Mouse (Mus musculus) embryonic stem cell, embryonic (primary cell): ENCODE measurements around the gene Hnrnpll.

ENCODE experiments used
- CTCF ChIA-PET, 4 experiments: fragments of 300-600 bp in 2 of 4; fragments of 350-600 bp in 2 of 4; sonication (Branson Sonifier 250); formaldehyde crosslinking; loops; one replicate each; lab custom pipeline; 2022; ENCODE audit warnings: inconsistent platforms in 2 of 4; lab: Charles Lee
- POLR2A ChIA-PET, 4 experiments: fragments of 300-600 bp in 2 of 4; fragments of 350-600 bp in 2 of 4; sonication (Branson Sonifier 250); formaldehyde crosslinking; loops; one replicate each; lab custom pipeline; 2022; ENCODE audit warnings: antibody characterized with exemption in 4 of 4, inconsistent platforms in 1 of 4; lab: Charles Lee

The Hnrnpll gene

DNA sequence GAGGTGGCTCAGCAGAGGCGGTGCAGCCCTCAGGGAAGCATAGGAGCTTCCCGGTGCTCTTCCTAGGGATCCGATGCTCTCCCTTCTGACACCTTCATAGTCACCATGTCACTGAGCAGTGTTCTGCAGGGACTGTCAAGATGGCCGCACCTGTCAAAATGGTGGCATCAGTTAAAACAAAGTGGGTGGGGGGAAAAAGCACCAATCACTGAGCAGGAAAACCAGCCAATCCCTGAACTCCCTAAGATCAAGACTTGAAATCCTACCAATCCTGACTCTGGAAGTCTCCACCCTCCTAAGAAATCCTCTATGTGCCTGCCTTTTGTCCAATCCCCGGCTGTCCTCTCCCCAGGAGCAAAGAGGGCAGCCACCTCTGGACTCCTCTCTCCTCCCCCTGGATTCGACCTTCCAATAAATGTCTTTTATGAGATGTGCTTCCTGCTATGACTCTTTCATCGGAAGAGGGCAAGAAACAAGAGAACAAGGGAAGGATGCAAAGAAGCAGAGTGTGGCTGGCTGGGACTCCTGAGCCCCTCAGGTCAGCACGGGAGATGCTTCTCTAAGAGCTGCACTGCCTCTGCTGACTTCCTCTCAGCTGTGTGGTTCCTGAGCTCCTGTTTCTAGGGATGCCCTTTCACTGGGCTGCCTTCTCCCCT lies 1.8 kb upstream of the Hnrnpll start:
- ChIA-PET POLR2A (interaction anchor here in 3 of 4 experiments (0.8 to 2.5 kb wide), 7 partner anchors 14 to 136 kb away, joined by 3 to 17 read pairs (median 5); partner anchors contain the start of gene Galm (in 1 of the 3)), CTCF (interaction anchor here in 1 of 4 experiments (2.6 kb wide), 1 partner anchor 16 kb away, joined by 7 read pairs; no protein-coding TSS in a partner anchor)

DNA sequence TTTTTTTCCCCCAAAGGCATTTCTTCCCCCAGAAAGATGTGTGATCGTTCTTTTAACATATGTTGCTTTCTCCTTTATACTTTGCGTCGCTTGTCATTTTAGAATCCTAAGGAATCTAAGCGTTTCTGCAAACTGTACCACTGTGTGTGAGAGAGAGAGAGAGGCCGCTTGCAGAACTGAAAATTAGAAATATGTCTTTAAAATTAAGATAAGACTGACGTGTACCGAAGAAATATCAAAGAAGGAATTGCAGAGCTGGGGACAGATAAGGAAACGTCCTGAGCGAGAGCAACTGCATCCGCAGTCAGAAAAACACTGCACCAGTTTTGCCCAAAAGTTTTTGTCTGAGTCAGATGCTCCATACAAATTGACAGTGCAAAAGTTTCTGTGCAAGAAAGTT lies 1.3 kb upstream of the Hnrnpll start:
- ChIA-PET POLR2A (interaction anchor here in 3 of 4 experiments (0.7 to 2.5 kb wide), 10 partner anchors 14 to 423 kb away, joined by 3 to 18 read pairs (median 4); partner anchors contain the start of genes Dhx57 (in 1 of the 3), Galm (in 1 of the 3), Morn2 (in 1 of the 3) and Srsf7 (in 1 of the 3)), CTCF (interaction anchor here in 2 of 4 experiments (0.6 to 2.6 kb wide), 2 partner anchors 15 to 600 kb away, joined by 4 to 7 read pairs; no protein-coding TSS in a partner anchor)

DNA sequence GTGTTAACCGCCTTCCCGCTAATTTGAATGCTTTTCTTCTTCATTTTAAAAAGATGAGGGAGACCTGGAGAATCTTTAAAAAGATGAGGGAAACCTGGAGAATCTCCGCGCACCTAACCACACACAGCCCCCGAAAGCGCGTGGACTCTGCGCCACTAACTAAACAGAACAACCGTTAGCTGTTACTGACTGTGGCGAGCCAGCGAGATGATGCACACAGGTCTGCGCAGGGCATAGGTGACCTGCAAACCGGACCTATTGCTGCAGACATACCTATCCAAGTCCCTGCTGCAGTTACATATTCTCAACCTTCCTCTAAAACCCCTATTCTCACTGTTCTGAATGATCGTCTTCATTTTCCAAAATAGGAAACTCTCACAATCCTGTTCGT lies 481 bp upstream of the Hnrnpll start:
- ChIA-PET CTCF (interaction anchor here in 2 of 4 experiments (0.6 to 2.6 kb wide), 2 partner anchors 14 to 601 kb away, joined by 4 to 7 read pairs; no protein-coding TSS in a partner anchor), POLR2A (interaction anchor here in 3 of 4 experiments (0.6 to 2.9 kb wide), 15 partner anchors 14 to 424 kb away, joined by 3 to 18 read pairs (median 4); partner anchors contain the start of genes Srsf7 (in 2 of the 3), Ttc39d (in 2 of the 3), Dhx57 (in 1 of the 3) and Galm (in 1 of the 3))

DNA sequence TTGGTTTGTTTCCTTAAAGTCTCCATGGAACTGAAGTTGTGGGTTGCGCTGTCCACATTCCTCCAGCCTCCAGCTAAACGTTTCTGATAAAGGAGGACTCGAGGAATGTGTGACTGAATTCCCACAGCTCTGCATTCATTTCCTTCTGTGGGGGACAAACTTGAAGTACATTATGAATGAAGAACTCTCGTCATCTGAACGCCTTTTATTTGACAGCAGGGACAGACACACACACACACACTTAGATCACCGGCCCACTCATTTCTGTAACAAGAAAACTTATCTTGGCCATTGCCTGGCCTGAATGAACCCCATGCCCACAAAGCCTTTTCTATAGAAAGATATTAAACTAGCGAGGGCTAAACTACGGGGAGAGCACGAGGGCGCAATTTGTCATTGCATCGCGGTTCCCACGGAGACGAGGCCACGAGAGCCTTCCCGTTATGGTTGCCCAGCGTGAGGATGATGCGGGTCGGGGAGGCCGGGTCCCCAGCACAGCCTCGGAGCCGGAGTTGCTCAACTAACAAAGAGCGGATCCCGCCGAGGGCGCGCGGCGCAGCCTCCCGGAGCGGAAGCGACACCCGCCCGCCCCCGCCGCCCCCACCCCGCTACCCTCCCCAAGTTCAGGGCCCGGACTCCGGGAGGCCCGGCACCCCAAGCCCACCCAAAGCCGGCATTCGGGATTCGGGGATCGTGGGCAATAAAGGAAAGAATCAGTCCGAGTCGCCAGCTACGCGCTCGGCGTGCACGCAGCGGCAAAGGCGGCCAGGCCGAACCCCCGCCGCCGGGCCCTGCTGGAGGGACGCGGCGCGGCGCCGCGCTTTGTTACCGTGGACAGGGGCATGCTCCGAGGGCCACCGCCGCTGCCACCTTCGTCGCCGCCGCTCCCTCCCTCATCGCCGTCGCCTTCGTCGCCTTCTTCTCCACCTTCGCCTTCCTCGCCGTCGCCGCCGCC lies 1.0 kb downstream of the Hnrnpll start:
- CTCF ChIA-PET: interaction anchor here in 3 of 4 experiments (0.6 to 2.6 kb wide), 5 partner anchors 13 to 74 kb away, joined by 3 to 7 read pairs (median 4); no protein-coding TSS in a partner anchor
- POLR2A ChIA-PET: interaction anchor here in 3 of 4 experiments (0.5 to 3.0 kb wide), 27 partner anchors 13 to 1354 kb away, joined by 3 to 18 read pairs (median 3); partner anchors contain the start of genes Gemin6 (in 2 of the 3), Srsf7 (in 2 of the 3), Ttc39d (in 2 of the 3) and Galm (in 1 of the 3)

DNA sequence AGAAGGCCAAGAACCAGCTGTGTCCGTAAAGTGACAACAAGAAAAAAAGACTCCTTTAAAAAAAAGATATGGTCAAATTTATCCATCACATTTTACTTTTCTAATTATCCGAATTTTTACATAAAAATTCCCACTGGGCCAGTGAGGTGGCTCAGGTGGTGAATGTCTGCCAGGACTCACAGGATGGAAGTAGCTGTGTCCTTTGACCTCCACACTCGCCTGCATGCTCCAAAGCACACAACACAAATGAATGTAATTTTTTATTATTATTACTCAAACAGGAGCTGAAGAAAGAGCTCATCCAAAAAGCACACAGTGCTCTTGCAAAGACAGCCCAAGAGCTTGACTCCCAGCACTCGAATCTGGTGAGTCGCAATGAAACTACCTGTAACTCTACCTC lies 2.0 kb downstream of the Hnrnpll start:
- ChIA-PET CTCF (interaction anchor here (0.6 to 1.3 kb wide), 6 partner anchors 12 to 75 kb away, joined by 3 to 7 read pairs (median 4); no protein-coding TSS in a partner anchor), POLR2A (interaction anchor here in 3 of 4 experiments (0.6 to 3.0 kb wide), 18 partner anchors 10 to 1353 kb away, joined by 3 to 11 read pairs (median 3); partner anchors contain the start of genes Srsf7 (in 2 of the 3) and Ttc39d (in 2 of the 3))

DNA sequence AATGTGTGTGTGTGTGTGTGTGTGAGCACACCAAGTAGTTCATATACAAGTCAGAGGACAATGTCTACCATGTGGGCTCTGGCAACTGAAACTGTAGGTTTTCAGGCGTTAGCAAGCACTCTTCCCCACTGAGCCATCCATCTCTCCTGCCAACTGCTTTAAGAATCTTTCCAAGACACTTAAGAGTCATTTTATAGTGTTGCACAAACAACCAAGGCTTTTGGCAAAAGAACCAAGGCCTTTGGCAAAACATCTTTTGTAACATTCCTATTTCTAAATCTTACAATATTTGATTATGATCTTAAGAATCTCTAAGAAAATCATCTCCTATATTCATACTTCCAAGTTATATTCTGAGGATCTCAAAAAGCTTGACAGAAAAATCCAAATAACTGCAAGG lies 2.4 kb downstream of the Hnrnpll start:
- POLR2A ChIA-PET: interaction anchor here in 3 of 4 experiments (0.9 to 3.0 kb wide), 10 partner anchors 10 to 195 kb away, joined by 3 to 11 read pairs (median 6); partner anchors contain the start of genes Srsf7 (in 3 of the 3) and Ttc39d (in 3 of the 3)

DNA sequence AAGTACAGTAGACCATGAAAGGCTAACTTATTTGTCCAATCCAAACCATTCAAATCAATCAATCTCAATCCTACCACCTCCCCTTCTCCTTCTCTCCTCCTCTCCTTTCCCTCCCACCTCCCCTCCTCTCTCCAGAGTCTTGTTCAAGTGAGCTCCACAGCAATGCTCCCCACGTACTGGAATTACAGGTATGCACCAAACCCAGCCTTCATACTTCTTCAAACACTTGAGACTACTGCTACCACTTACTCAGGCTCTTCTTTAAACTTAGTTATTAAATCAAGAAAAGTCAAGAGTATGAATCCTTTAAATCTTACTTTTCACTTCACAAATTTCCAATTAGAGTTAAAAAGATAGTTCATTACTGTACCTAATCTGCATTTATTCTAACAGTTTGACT lies 3.6 kb downstream of the Hnrnpll start:
- ChIA-PET POLR2A (interaction anchor here in 2 of 4 experiments (0.9 to 2.0 kb wide), 6 partner anchors 9 to 371 kb away, joined by 3 to 10 read pairs (median 4); partner anchors contain the start of genes Srsf7 (in 1 of the 2) and Ttc39d (in 1 of the 2)), CTCF (interaction anchor here in 1 of 4 experiments (0.8 kb wide), 1 partner anchor 10 kb away, joined by 3 read pairs; no protein-coding TSS in a partner anchor)

More for the DNA sequence above, 2.4 kb downstream of the Hnrnpll start:
- CTCF ChIA-PET: interaction anchor here in 3 of 4 experiments (0.9 to 1.3 kb wide), 3 partner anchors 11 to 12 kb away, joined by 3 to 7 read pairs (median 4); no protein-coding TSS in a partner anchor

DNA sequence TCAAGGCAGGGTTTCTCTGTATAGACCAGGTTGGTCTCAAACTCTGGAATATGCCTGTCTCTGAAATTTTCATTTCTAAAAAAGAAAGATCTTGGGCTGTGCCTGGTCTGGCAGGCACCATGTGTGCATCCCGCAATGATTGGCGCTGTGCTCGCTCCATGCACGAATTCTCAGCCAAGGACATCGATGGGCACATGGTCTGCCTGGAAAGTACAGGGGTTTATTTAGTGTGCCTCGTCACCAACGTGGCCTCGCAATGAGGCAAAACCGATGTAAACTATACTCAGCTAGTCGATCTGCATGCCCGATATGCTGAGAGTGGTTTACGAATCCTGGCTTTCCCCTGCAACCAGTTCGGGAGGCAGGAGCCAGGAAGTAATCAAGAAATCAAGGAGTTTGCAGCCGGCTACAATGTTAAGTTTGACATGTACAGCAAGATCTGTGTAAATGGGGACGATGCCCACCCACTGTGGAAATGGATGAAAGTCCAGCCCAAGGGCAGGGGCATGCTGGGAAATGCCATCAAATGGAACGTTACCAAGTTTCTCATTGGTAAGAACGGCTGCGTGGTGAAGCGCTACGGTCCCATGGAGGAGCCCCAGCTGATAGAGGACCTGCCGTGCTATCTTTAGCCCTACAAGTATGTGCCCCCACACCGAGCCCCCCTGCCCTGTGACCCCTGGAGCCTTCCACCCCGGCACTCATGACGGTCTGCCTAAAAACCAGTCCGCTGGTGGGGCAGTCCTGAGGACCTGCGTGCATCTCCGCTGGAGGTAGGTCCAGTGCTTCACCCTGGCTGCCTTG lies 8.0 kb downstream of the Hnrnpll start:
- CTCF ChIA-PET: no interaction called here
- POLR2A ChIA-PET: interaction anchor here in 1 of 4 experiments (1.5 kb wide), 1 partner anchor 153 kb away, joined by 5 read pairs; the partner anchor contains the start of genes Srsf7 and Ttc39d

DNA sequence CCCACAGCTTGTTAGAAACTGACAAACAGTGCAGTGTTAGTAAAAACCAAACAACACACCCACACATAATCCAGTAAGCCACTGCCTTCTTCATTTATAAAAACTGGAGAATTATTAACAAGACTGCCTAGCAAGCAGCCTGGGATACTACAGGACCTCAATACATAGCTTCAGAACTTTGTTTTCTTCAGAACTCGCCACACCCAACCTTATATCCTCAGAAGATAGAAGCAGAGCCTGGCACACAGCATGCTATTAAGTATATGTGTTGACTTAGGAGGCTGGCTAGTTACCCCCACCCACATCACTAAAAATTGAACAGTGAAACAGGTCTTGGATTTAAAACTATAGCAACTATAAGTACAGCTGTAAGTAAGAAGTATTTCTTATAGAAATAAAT lies 10.5 kb downstream of the Hnrnpll start:
- CTCF ChIA-PET: no interaction called here

DNA sequence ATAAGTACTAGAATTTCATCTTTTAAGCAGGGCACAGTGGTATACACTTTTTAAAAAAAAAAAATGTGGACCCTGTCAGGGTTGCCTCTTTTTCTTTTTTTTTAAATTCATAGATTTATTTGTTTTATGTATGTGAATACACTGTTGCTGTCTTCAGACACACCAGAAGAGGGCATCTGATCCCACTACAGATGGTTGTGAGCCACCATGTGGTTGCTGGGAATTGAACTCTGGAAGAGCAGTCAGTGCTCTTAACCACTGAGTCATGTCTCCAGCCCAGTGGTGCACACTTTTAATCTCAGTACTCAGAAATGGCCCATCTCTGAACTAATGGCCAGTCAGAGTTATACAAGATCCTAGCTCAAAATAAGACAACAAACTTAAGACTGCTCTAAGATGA lies 12.8 kb downstream of the Hnrnpll start:
- POLR2A ChIA-PET: interaction anchor here in 3 of 4 experiments (0.6 to 2.1 kb wide), 8 partner anchors 9 to 235 kb away, joined by 3 to 11 read pairs (median 3); partner anchors contain the start of genes Srsf7 (in 1 of the 3) and Ttc39d (in 1 of the 3)
- CTCF ChIA-PET: interaction anchor here in 2 of 4 experiments (1.3 to 3.5 kb wide), 4 partner anchors 11 to 206 kb away, joined by 3 to 20 read pairs (median 7); no protein-coding TSS in a partner anchor

More for the DNA sequence above, 10.5 kb downstream of the Hnrnpll start:
- POLR2A ChIA-PET: interaction anchor here in 1 of 4 experiments (1.0 to 1.6 kb wide), 3 partner anchors 122 to 156 kb away, joined by 3 to 4 read pairs (median 3); partner anchors contain the start of genes Srsf7 and Ttc39d

DNA sequence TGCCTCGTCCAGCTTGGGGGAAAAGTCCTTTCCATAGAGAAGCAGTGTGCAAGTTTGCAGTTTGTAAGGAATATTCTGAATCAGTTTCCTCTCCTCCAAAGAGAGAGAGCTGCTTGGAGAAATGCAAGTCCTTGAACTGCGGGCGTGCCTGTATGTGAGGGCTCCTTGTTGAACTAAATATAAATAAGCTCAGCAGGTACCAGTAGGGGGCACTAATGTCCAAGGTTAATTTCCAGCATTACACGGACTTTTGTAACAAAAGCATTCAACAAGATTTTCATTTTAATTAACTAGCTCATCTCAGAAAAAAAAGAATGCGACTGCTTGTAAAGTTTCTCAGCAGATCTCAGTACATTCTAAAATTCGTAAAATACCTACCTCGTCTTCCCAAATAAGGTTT lies 13.9 kb downstream of the Hnrnpll start:
- ChIA-PET CTCF (interaction anchor here (0.5 to 3.5 kb wide), 42 partner anchors 9 to 516 kb away, joined by 3 to 20 read pairs (median 4); partner anchors contain the start of gene Hnrnpll (in 1 of the 4)), POLR2A (interaction anchor here (0.6 to 1.6 kb wide), 25 partner anchors 12 to 207 kb away, joined by 3 to 13 read pairs (median 3); partner anchors contain the start of genes Srsf7 (in 3 of the 4), Ttc39d (in 3 of the 4), Gemin6 (in 1 of the 4) and Hnrnpll (in 1 of the 4))

DNA sequence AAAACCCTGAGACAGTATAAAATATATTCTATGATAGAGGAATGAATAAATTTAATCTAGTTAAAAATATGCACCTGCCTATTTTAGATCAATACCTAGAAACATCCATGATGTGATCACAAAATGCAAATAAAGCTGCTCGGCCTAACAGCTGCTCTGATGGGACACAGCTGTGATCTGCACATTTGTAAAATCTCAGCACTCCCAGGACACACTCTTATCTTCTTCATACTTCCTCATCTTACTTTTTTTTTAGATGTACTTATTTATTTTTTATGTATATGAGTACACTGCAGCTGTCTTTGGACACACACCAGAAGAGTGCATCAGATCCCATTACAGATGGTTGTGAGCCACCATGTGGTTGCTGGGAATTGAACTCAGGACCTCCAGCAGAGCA lies 20.4 kb downstream of the Hnrnpll start:
- ChIA-PET CTCF (no interaction called here), POLR2A (interaction anchor here in 1 of 4 experiments (1.4 to 2.8 kb wide), 3 partner anchors 24 to 166 kb away, joined by 4 to 7 read pairs (median 6); partner anchors contain the start of genes Srsf7 and Ttc39d)

DNA sequence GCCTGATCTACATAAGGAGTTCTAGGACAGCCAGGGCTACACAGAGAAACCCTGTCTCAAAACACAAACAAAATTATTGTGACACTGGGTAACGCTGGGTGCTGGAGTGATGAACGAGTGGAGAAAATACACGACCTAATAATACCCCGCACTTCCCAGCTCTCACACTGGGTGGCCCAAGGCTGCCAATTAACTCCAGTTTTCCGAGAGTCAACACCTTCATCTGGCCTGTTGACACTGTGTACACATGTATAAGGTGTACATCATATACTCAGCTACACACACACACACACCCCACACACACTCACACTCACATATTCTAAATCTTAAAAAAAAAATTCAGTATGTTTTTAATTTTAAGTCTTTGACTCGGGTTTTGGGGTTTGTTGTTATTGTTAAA lies 33.5 kb downstream of the Hnrnpll start:
- CTCF ChIA-PET: interaction anchor here in 1 of 4 experiments (3.4 kb wide), 1 partner anchor 12 kb away, joined by 10 read pairs; no protein-coding TSS in a partner anchor

DNA sequence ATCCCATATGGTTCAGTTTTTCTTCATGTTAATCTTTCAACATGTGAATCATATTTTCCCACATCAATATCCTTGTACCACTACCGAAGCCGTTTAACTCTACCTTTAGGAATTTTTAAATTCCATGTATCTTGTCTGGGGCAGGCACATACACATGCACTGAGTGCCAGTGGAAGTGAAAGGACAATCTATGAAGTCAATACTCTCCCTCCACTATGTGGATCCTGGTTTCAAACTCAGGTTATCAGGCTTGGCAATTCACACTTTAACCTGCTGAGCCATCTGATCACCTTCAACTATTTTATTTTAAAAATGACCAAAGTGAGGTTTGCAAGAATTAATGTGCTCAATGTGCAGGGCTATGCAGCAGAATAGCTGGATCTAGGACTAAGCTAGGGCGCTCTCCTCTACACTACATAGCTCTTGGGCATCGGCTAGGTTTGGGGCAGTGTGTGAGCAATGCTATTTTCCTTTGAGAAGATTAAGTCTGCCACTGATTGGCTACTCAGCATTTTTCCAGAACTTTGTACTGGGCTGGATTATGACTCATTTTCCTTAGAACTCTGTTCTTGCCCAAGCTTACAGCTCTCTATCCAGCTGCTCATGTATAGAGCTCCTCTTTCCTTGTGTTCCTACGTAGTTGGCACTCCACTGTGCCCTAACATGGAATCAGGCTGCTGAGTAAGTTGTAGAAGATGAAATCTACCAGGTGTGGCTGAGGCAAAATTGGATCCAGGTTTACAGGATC lies 35.8 kb downstream of the Hnrnpll start:
- ChIA-PET CTCF (interaction anchor here in 3 of 4 experiments (0.7 to 3.4 kb wide), 4 partner anchors 8 to 10 kb away, joined by 3 to 10 read pairs (median 4); no protein-coding TSS in a partner anchor), POLR2A (interaction anchor here in 3 of 4 experiments (0.5 to 2.1 kb wide), 6 partner anchors 9 to 181 kb away, joined by 3 to 5 read pairs (median 4); partner anchors contain the start of genes Srsf7 (in 1 of the 3) and Ttc39d (in 1 of the 3))

More for the DNA sequence above, 33.5 kb downstream of the Hnrnpll start:
- POLR2A ChIA-PET: interaction anchor here in 1 of 4 experiments (1.2 kb wide), 1 partner anchor 171 kb away, joined by 3 read pairs; no protein-coding TSS in a partner anchor

DNA sequence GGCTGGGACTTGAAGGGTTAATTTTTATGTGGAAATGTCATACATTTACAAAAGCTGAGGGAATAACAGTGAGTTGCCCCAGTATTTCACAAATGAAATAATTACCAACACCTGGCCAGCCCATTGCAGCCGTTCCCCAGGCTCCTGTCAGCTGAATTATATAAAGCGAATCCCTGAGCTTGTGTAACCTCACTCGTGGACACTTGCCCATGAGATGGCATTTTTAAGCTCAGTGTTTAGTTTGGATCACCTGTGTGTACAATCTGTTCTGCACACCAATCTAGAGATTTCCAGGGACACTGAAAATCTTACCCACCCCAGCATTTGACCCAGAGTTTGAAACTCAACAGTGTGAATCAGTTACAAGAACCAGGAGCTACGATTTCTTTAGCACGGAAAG lies 40.0 kb downstream of the Hnrnpll start:
- ChIA-PET POLR2A (interaction anchor here in 2 of 4 experiments (0.8 to 2.7 kb wide), 6 partner anchors 10 to 185 kb away, joined by 3 to 9 read pairs (median 4); partner anchors contain the start of genes Ttc39d (in 2 of the 2) and Srsf7 (in 1 of the 2)), CTCF (interaction anchor here in 1 of 4 experiments (0.6 to 0.8 kb wide), 2 partner anchors 10 to 11 kb away, joined by 3 read pairs; no protein-coding TSS in a partner anchor)
